Mouse (Mus musculus) cortical plate, adult 2 months (tissue): ENCODE measurements around the gene Dlat.

Source experiments
- CTCF ChIP-seq: fragments of 200-500 bp; IDR thresholded peaks from 2 replicates; pipeline ENCODE4 v1.5.1; 2011; ENCODE audit warnings: mild to moderate bottlenecking, control low read depth, low read length; ENCODE audit not compliant: insufficient read depth; ENCODE audit errors: extremely low read depth
- POLR2A ChIP-seq: fragments of 200-500 bp; IDR thresholded peaks from 2 replicates; pipeline ENCODE4 v1.6.1; 2011; ENCODE audit warnings: mild to moderate bottlenecking, low read length, control low read depth; ENCODE audit not compliant: insufficient read depth; ENCODE audit errors: extremely low read depth

- TF ChIP-seq CTCF, result no peak
- TF ChIP-seq POLR2A, result no peak
Observed at GRCm38 (mm10) chr9:50634270-50634669, 25.3 kb downstream of the Dlat start.
